Mouse (Mus musculus): ENCODE results near the gene Mettl3.

DNA sequence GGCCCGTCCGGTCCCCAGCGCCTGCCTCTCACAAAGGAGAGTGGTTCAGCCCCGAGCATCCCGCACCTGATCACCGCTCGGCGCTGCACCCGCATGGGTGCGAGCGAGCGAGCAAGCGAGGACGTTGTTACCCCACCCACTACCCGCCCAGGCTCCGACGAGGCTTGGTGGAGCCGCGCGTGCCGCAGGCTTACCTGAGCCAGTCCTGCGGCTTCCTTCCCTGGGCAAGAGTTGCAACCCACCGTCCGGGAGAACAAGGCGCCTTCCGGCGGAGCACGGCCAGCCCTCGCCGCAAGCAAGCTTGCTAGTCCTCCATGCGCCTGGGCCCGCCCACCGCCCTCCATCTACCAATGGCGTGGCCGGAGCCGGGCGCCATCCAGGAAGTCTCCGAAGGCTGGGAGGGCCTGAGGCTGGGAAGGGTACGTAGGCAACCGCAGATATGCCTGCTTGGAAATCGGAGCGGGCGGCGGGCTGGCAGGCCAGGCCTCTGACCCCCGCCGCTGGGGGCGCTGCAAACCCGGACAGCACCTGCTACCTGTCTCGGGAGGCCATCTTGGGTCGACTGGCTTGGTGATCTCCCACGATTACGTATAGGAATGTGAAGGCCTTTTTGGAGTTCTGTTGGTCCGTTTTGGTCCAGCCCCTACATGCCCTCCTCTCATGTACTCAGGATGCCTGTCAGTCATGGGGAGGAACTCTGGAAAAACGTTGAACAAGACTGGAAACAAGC is 47.3 kb downstream of the Mettl3 start, which contains the start of gene Chd8:
- peak; percentile 8; the same call in 1 of the 2 replicates for TF ChIP-seq CTCF (conservative IDR thresholded peaks at IDR 0.05; ENCODE audit: low read length)
- no peak for TF ChIP-seq POU5F1 (IDR thresholded peaks at IDR 0.05; ENCODE audit: borderline replicate concordance, low read length)
- no peak for TF ChIP-seq NANOG (IDR thresholded peaks at IDR 0.05; ENCODE audit: borderline replicate concordance, low read length)

Measured in E14TG2a.4 (cell line).